Comparison of ENCODE assay signal across 21 mouse cellular contexts in genomic region chr9:77951971-77952370, GRCm38 (mm10). TPM values are rescaled to one million over a fixed set of nuclear protein-coding genes. Genes with fewer than 3 reads are reported as not detected.
DNase-seq lines count a peak whose midpoint lies in the region; ATAC-seq lines count a peak whose summit lies in the region.
"Had no signal": no experiment of that assay in that cellular context is flagged by ENCODE, and none has a peak within 500 bp of the region (broad histone marks: within the 10 kb centered on the region; RNA-seq: fewer than 3 reads in every experiment).

No protein-coding gene starts in this region.

- no peak overlapping the region for H3K4me2 ChIP-seq in kidney, embryonic 14.5 days (replicated peaks; ENCODE audit: low read depth, low read length)
- no peak overlapping the region for H3K4me2 ChIP-seq in kidney, embryonic 16.5 days (replicated peaks; ENCODE audit: low read depth, low read length)
- H3K4me2 ChIP-seq: forebrain, embryonic 13.5 days; heart, embryonic 11.5 days; hindbrain, embryonic 12.5 days; hindbrain, embryonic 15.5 days had no signal

- ATAC-seq in kidney, embryonic 14.5 days (ENCODE audit: low FRiP score, low TSS enrichment), result no peak
- 0 out of 2 replicates have a peak, but pooled peaks have one; percentile 13 for ATAC-seq in kidney, embryonic 16.5 days (ENCODE audit: low FRiP score, low TSS enrichment)
- ATAC-seq: CD4-positive, CD25-positive, alpha-beta regulatory T cell, adult 4 months; forebrain, embryonic 13.5 days had no signal

- DNase-seq in kidney, adult 11 months, result peak; percentile 42
- no peak for DNase-seq in kidney, postnatal 10 days
- DNase-seq in kidney, adult 9 months, result peak; percentile 64
- DNase-seq in kidney, postnatal 25 days, result peak; percentile 33 to 42
- DNase-seq in spleen, adult 18-20 months, result no peak
- DNase-seq: adrenal gland, adult 2 months; adrenal gland, postnatal 25 days; cerebellum, adult 18-20 months; cerebellum, adult 9-10 months; cerebellum, postnatal 14 days; gastrocnemius, adult 2 months; gastrocnemius, postnatal 14 days; heart, adult 11 months had no signal

- no peaks in the 10 kb centered on the region for H3K36me3 ChIP-seq in kidney, embryonic 14.5 days (ENCODE audit: control insufficient read depth, insufficient read depth, low read length)
- no peaks in the 10 kb centered on the region for H3K36me3 ChIP-seq in kidney, embryonic 16.5 days (ENCODE audit: insufficient read depth, low read length)
- H3K36me3 ChIP-seq: hindbrain, embryonic 12.5 days; hindbrain, embryonic 15.5 days had no signal

- H3K9me3 ChIP-seq in kidney, embryonic 14.5 days (ENCODE audit: control insufficient read depth, low read length), result no peaks in the 10 kb centered on the region
- no peaks in the 10 kb centered on the region for H3K9me3 ChIP-seq in kidney, embryonic 16.5 days (ENCODE audit: low read length)
- H3K9me3 ChIP-seq: forebrain, embryonic 10.5 days; forebrain, embryonic 13.5 days; hindbrain, embryonic 12.5 days; hindbrain, embryonic 15.5 days had no signal

- H3K4me3 ChIP-seq in kidney, embryonic 14.5 days (ENCODE audit: low read length), result no peak overlapping the region
- no peak overlapping the region for H3K4me3 ChIP-seq in kidney, embryonic 16.5 days (ENCODE audit: low read length)
- H3K4me3 ChIP-seq: forebrain, embryonic 10.5 days; forebrain, embryonic 13.5 days; gastrocnemius, adult 2 months; hindbrain, embryonic 12.5 days; hindbrain, embryonic 15.5 days had no signal

- H3K27me3 ChIP-seq in kidney, embryonic 14.5 days (ENCODE audit: control insufficient read depth, insufficient read depth, low read length), result no peaks in the 10 kb centered on the region
- H3K27me3 ChIP-seq in kidney, embryonic 16.5 days (ENCODE audit: insufficient read depth, low read length), result no peaks in the 10 kb centered on the region
- H3K27me3 ChIP-seq: forebrain, embryonic 13.5 days; hindbrain, embryonic 12.5 days; hindbrain, embryonic 15.5 days had no signal

- 57% methylated on average over 7 of the region's 7 CpGs for WGBS in kidney, embryonic 14.5 days
- 49% methylated on average over 7 of the region's 7 CpGs for WGBS in kidney, embryonic 16.5 days

- no peak overlapping the region for H3K9ac ChIP-seq in kidney, embryonic 14.5 days (ENCODE audit: low read depth, low read length)
- H3K9ac ChIP-seq in kidney, embryonic 16.5 days (replicated peaks; ENCODE audit: low read length), result no peak overlapping the region
- H3K9ac ChIP-seq: forebrain, embryonic 13.5 days; hindbrain, embryonic 12.5 days; hindbrain, embryonic 15.5 days had no signal

- H3K27ac ChIP-seq in kidney, embryonic 14.5 days (ENCODE audit: low read depth, low read length), result no peak overlapping the region
- H3K27ac ChIP-seq in kidney, embryonic 16.5 days (ENCODE audit: low read length), result no peak overlapping the region
- H3K27ac ChIP-seq: forebrain, embryonic 10.5 days; forebrain, embryonic 13.5 days; gastrocnemius, adult 2 months; hindbrain, embryonic 12.5 days; hindbrain, embryonic 15.5 days had no signal

- peaks cover 40% of the 10 kb centered on the region for H3K4me1 ChIP-seq in kidney, embryonic 14.5 days (ENCODE audit: control insufficient read depth, insufficient read depth, low read length)
- peaks cover 59% of the 10 kb centered on the region for H3K4me1 ChIP-seq in kidney, embryonic 16.5 days (ENCODE audit: insufficient read depth, low read length)

RNA-seq across cellular contexts. Expression of gene Elovl5, which starts 34.8 kb away (rescaled TPM):
- 73.9 and 112 TPM in 2 replicates for polyA plus RNA-seq in kidney, embryonic 14.5 days (2014; fragmentation: Nextera tagmentation; extraction: Ambion mirVana)
- polyA plus RNA-seq in kidney, embryonic 16.5 days (2015; fragmentation: Nextera tagmentation; extraction: Ambion mirVana), result 90.1 and 95.9 TPM in 2 replicates

Comparison
In these comparisons a context has a peak if more than half of its experiments do, and no peak if none do; other contexts are left out.
1. DNase-seq: peak in kidney, adult 11 months (single experiment), kidney, adult 9 months (single experiment) and kidney, postnatal 25 days (2 of 2); none in kidney, postnatal 10 days (single experiment) and spleen, adult 18-20 months (0 of 2).